Mouse (Mus musculus) forebrain, embryonic 12.5 days (tissue): ENCODE measurements around the gene Znhit1. TPM values are rescaled to one million over a fixed set of nuclear protein-coding genes. Genes with fewer than 3 reads are reported as not detected.

ENCODE experiments used
- microRNA counts: library from miRNA; unstranded; fragments of <30 nt; microRNA quantifications from one replicate; lab custom pipeline; 2017
- microRNA-seq: library from miRNA; unstranded; fragments of <30 nt; microRNA quantifications from one replicate; pipeline ENCODE4, GENCODE M21; 2017
- polyA plus RNA-seq: library from polyadenylated mRNA; unstranded; fragments of >200 nt; fragmentation: Nextera tagmentation; extraction: Ambion mirVana; gene quantifications from 2 replicates; pipeline ENCODE4 v1.2.1, GENCODE M21; 2016

Gene Znhit1
- polyA plus RNA-seq, 1 experiment from 2014 or later: 97.9 TPM

MicroRNAs encoded within 50 kb of the gene (microRNA counts, 519-probe panel; counts per million panel counts)
- not detected for microRNA mmu-miR-702 (lab: Ali Mortazavi, UCI)

Small RNA genes lying within 50 kb of the gene (microRNA-seq; reads per million reads assigned to microRNA genes)
- 177 reads per million, percentile 56 among the genes with 10 or more reads in this experiment for gene Mir702

Other genes with a start within 250 kb of the Znhit1 start
- 33.7 and 42.6 TPM in 2 replicates for gene Col26a1, start 104.8 kb downstream of the Znhit1 start, polyA plus RNA-seq
- gene Ift22, start 79.9 kb downstream of the Znhit1 start, polyA plus RNA-seq: 107 and 115 TPM in 2 replicates
- gene Fis1, start 34.7 kb downstream of the Znhit1 start, polyA plus RNA-seq: 287 and 302 TPM in 2 replicates
- gene Cldn15, start 21.4 kb downstream of the Znhit1 start, polyA plus RNA-seq: 0.27 and 0.50 TPM in 2 replicates
- gene Plod3, start 1.0 kb downstream of the Znhit1 start, polyA plus RNA-seq: 34.5 and 36.4 TPM in 2 replicates
- 0.68 and 0.92 TPM in 2 replicates for gene Vgf, start 38.4 kb upstream of the Znhit1 start, polyA plus RNA-seq
- gene Ap1s1, start 58.1 kb upstream of the Znhit1 start, polyA plus RNA-seq: 209 and 221 TPM in 2 replicates
- gene Serpine1, start 84.2 kb upstream of the Znhit1 start, polyA plus RNA-seq: 0.11 and 0.35 TPM in 2 replicates
- 5.6 and 6.8 TPM in 2 replicates for gene Trim56, start 128.2 kb upstream of the Znhit1 start, polyA plus RNA-seq
- gene Muc3, start 161.3 kb upstream of the Znhit1 start, polyA plus RNA-seq: not detected in 2 replicates
- gene Muc3a, start 224.4 kb upstream of the Znhit1 start, polyA plus RNA-seq: not detected in 2 replicates